Mouse (Mus musculus) stomach, embryonic 15.5 days (tissue): ENCODE results near the gene Chrnb2. TPM values are rescaled to one million over a fixed set of nuclear protein-coding genes. Genes with fewer than 3 reads are reported as not detected.

Experiments
- ATAC-seq: fragments of 200-750 bp; cut with Nextera tagmentation; 2 replicates; pipeline ENCODE4 v1.8.0; 2017; ENCODE audit warnings: low read depth, moderate number of reproducible peaks, moderate TSS enrichment; ENCODE audit not compliant: insufficient read depth, low FRiP score
- H3K27ac ChIP-seq: fragments of 300-500 bp; sonication (generic); 2 replicates; pipeline ENCODE4 v1.5.1; 2015; ENCODE audit warnings: mild to moderate bottlenecking, inconsistent platforms
- H3K27me3 ChIP-seq: fragments of 300-500 bp; sonication (generic); replicated peaks from 2 replicates; pipeline ENCODE4 v1.6.1; 2015; ENCODE audit warnings: inconsistent platforms
- H3K36me3 ChIP-seq: fragments of 300-500 bp; sonication (generic); 2 replicates; pipeline ENCODE4 v1.6.1; 2015; ENCODE audit warnings: inconsistent platforms
- H3K4me1 ChIP-seq: fragments of 300-500 bp; sonication (generic); 2 replicates; pipeline ENCODE4 v1.6.1; 2015; ENCODE audit warnings: inconsistent platforms
- H3K4me2 ChIP-seq: fragments of 300-500 bp; sonication (generic); 2 replicates; pipeline ENCODE4 v1.6.1; 2015; ENCODE audit warnings: mild to moderate bottlenecking, inconsistent platforms
- H3K4me3 ChIP-seq: fragments of 300-500 bp; sonication (generic); replicated peaks from 2 replicates; pipeline ENCODE4 v1.5.1; 2015; ENCODE audit warnings: inconsistent platforms
- H3K9ac ChIP-seq: fragments of 300-500 bp; sonication (generic); 2 replicates; pipeline ENCODE4 v1.6.1; 2015; ENCODE audit warnings: inconsistent platforms
- H3K9me3 ChIP-seq: fragments of 300-500 bp; sonication (generic); 2 replicates; pipeline ENCODE4 v1.6.1; 2016; ENCODE audit warnings: inconsistent platforms
- WGBS: fragments of 180-500 bp; shearing (Covaris S2); methylation state at CpG from one replicate; pipeline ENCODE4 v1.1.7; 2015; 5-methylcytosine and 5-hydroxymethylcytosine counted together
- polyA plus RNA-seq: library from polyadenylated mRNA; unstranded; fragments of >200 nt; fragmentation: Nextera tagmentation; extraction: Ambion mirVana; gene quantifications from 2 replicates; pipeline ENCODE4 v1.2.1, GENCODE M21; 2015

Gene Chrnb2
- polyA plus RNA-seq, 1 experiment from 2014 or later = 1.4 TPM

DNA sequence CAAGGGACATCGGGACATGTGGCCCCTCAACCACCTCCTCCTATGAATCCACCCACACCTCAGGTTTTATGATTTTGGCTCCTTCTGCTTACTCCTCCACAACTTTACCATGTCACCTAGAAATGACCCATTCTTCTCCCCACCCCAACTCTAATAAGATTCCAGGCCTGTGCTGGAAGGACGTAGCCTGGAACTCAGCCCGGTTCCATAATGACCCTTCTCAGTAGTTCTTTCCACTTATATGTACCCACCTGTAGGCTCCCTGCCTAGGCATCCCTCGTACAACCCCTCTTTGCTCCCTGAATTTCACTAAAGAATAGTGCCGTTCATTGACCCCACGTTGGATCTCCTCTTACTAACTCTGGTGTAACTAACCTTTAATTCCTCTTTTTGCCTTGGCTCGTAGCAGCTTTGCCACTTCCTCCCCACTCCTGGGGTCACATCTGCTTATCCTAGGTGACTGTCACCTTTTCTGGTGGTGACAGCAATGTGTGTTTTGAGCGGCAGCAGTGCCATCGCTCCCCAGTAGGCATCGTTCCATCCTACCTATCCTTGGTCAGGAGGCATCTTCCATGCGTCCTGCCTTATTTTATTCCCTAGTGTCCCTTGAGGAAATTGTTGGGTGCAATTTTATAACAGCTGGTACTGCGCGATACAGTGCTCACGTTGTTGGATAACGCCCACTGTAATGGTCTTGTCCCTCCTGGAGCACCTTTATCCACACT is 10.0 kb upstream of the Chrnb2 start:
- WGBS = 38% methylated on average over 15 of the region's 15 CpGs
- peak overlapping the region; percentile 98; the same call in 1 of the 2 replicates for H3K27ac ChIP-seq
- ATAC-seq = no peak
- peaks cover 26% of the 10 kb centered on the region for H3K4me1 ChIP-seq
- no peaks in the 10 kb centered on the region for H3K9me3 ChIP-seq
- peak overlapping the region; percentile 91 for H3K4me2 ChIP-seq
- H3K4me3 ChIP-seq = peak overlapping the region; percentile 99
- no peaks in the 10 kb centered on the region for H3K27me3 ChIP-seq
- H3K36me3 ChIP-seq = peaks cover 24% of the 10 kb centered on the region
- H3K9ac ChIP-seq = peak overlapping the region; percentile 100

DNA sequence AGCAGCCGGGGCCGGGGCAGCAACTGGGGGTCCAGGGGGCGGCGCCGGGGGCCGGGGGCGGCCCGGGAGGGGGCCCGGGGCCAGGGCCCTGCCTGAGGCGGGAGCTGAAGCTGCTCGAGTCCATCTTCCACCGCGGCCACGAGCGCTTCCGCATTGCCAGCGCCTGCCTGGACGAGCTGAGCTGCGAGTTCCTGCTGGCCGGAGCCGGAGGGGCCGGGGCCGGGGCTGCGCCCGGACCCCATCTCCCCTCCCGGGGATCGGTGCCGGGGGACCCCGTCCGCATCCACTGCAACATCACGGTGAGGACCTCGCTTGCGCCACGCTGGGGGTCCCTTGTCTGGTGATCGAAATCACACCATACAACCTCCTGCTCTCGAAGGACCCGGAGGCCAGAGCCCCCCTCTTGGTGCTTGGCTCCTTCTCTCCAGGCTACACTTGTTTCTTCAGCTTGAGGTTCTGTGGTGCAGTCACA is 9.3 kb upstream of the Chrnb2 start:
- H3K27me3 ChIP-seq = no peaks in the 10 kb centered on the region
- 0% methylated on average over 27 of the region's 37 CpGs for WGBS
- H3K4me3 ChIP-seq = peak overlapping the region; percentile 99
- H3K9ac ChIP-seq = peak overlapping the region; percentile 100
- ATAC-seq = 0 out of 2 replicates have a peak, but pooled peaks have one; percentile 0
- H3K4me2 ChIP-seq = peak overlapping the region; percentile 91
- H3K9me3 ChIP-seq = no peaks in the 10 kb centered on the region
- H3K36me3 ChIP-seq = peaks cover 17% of the 10 kb centered on the region; the same call in 1 of the 2 replicates
- peak overlapping the region; percentile 98 for H3K27ac ChIP-seq
- peaks cover 26% of the 10 kb centered on the region for H3K4me1 ChIP-seq

DNA sequence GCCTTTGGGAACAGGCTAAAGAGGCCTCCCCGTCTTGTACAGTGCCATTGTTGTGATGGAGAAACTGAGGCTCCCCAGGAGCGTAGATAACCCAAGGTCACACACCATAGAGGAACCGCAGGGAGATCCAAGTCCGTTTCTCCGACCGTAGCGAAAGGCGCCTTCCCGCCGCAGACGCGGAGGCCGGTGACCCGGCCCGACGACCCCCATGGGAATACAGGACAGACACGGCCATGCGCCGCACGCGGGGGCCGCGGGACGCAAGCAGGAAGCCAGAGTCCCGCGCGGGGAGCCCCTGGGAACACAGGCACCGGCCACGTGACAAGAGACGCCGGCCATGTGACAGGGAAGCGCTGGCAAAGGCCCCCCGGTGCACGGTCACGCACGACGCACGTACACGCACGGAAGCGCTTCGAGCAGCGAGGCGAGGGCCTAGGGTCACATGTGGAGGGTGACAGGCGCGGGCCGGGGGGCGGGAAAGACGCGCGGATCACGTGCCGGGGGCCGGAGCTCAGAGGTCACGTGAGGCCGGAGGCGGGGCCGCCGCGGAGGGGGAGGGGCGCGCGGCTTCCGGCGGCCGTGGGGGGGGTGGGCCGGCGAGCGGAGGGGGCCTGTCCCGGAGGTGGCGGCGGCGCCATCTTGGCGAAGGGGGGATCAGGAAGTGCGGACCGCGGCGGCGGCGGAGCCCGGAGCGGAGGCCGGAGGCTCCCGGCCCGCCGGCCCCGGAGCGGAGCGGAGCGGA is 8.7 kb upstream of the Chrnb2 start, which contains the start of gene Ube2q1:
Ube2q1 (plus strand) TSS at position 649 of the 742 bp plus-strand sequence.
- ATAC-seq = peak; percentile 92
- no peaks in the 10 kb centered on the region for H3K27me3 ChIP-seq
- H3K4me1 ChIP-seq = peaks cover 26% of the 10 kb centered on the region
- H3K9ac ChIP-seq = peak within 1 kb of the TSS; percentile 100
- WGBS = under 1% methylated on average over 76 of the region's 90 CpGs
- H3K9me3 ChIP-seq = no peaks in the 10 kb centered on the region
- peak within 1 kb of the TSS; percentile 98 for H3K27ac ChIP-seq
- H3K4me3 ChIP-seq = peak within 1 kb of the TSS; percentile 99
- peak within 1 kb of the TSS; percentile 91 for H3K4me2 ChIP-seq
- H3K36me3 ChIP-seq = peaks cover 12% of the 10 kb centered on the region; the same call in 1 of the 2 replicates

DNA sequence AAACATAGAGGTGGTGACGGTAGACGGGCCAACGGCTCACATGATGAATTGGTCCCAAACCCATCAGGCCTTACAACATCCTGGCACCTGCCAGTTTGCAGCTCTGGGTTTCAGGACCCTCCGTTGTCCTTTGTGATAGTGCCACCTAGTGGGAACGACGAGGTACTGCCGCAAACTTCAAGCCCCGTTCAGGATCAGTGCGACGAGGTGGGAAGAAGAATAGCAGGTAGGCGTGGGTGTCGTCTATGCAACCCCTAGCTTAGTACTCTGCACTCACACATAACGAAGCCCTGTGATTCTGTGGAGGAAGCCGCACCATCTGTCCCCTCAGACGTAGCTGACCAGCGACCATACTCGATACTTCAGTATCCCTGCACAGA is 8.1 kb upstream of the Chrnb2 start:
- H3K27ac ChIP-seq = peak overlapping the region; percentile 98
- no peaks in the 10 kb centered on the region for H3K27me3 ChIP-seq
- H3K4me2 ChIP-seq = peak overlapping the region; percentile 91
- peak overlapping the region; percentile 35 for H3K9ac ChIP-seq
- H3K36me3 ChIP-seq = 0 out of 2 replicates have a peak, but pooled peaks cover 11% of the 10 kb centered on the region
- peak overlapping the region; percentile 99 for H3K4me3 ChIP-seq
- H3K9me3 ChIP-seq = no peaks in the 10 kb centered on the region
- peak; percentile 54 for ATAC-seq
- WGBS = under 1% methylated on average over 17 of the region's 17 CpGs
- peaks cover 26% of the 10 kb centered on the region for H3K4me1 ChIP-seq

DNA sequence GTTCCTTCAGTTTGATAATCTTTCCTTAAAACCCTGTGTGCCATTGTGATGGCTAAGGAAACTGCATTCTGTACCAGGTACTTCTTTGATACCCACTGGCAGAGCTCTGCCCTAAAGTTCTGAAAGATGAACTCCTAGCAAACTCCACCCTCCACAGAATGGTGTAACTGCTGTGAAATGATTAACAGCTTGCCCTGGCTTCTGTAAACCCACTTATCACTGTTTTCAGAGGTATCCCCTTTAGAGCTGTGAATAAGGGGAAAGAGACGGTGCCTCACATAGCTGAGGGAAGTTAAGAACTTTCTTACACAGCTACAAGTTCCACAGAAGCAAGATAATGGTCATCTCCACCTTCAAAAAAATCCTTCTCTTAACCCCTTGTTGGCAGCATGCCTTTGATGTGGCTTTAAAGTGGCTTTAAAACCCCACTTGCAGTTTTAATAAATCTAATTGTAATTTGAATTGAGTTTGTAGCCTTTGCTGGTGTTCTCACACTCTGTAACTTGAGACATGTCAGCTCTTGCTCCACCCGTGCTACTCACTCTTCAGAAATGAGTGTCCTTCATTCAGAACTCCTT is 6.1 kb upstream of the Chrnb2 start:
- Histone ChIP-seq H3K4me2 (no peak overlapping the region), H3K4me1 (peaks cover 24% of the 10 kb centered on the region), H3K4me3 (no peak overlapping the region), H3K9me3 (no peaks in the 10 kb centered on the region), H3K27me3 (no peaks in the 10 kb centered on the region), H3K27ac (no peak overlapping the region), H3K9ac (no peak overlapping the region), H3K36me3 (no peaks in the 10 kb centered on the region)
- no peak for ATAC-seq
- 37% methylated on average over 2 of the region's 2 CpGs for WGBS

DNA sequence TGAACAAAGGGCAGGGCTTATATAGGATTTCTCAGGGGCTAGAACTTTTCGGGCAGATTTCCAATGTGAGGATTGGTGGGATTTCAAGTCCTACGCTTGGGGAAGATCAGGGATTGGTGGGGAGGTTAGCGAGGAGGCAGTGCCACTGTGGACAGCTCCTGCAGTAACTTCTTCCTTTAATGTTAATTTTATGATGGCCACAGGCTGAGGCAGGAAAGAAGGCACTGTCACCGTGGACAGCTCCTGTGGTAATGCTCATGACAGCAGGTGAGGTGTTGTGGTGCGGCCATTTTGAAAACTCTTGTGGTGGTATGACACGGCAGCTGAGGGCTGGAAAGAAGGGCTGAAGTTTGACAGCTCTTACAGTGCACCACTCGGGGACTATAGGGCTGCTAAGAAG is 5.2 kb upstream of the Chrnb2 start:
- Histone ChIP-seq H3K36me3 (no peaks in the 10 kb centered on the region), H3K9me3 (no peaks in the 10 kb centered on the region), H3K27ac (no peak overlapping the region), H3K4me1 (peaks cover 15% of the 10 kb centered on the region), H3K9ac (no peak overlapping the region), H3K4me3 (no peak overlapping the region), H3K27me3 (no peaks in the 10 kb centered on the region), H3K4me2 (no peak overlapping the region)
- WGBS = 63% methylated on average over 7 of the region's 7 CpGs
- ATAC-seq = no peak

DNA sequence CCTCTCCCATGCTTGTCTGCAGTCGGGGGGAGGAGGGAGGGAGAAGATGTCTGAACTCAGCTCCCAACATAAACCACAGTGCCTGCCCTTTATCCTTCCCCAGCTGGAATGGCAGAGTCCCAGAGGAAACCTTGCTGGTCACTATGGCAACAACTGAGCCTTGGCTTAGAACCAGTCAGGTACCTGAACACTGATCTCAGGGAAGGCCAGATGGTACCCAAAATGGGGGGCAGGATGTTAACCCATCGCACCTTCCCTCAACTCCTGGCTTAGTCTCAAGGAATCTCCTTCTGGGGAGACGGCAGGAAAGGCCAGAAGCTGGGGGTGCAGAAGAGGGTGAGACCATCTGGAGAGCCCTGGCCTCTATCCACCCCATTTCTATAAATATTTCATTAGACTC is 4.6 kb downstream of the Chrnb2 start:
- Histone ChIP-seq H3K27ac (no peak overlapping the region), H3K4me3 (no peak overlapping the region), H3K27me3 (0 out of 2 replicates have a peak, but pooled peaks cover 4% of the 10 kb centered on the region), H3K9ac (no peak overlapping the region), H3K9me3 (no peaks in the 10 kb centered on the region), H3K4me1 (peaks cover 6% of the 10 kb centered on the region; the same call in 1 of the 2 replicates), H3K36me3 (no peaks in the 10 kb centered on the region), H3K4me2 (no peak overlapping the region)
- no peak for ATAC-seq
- WGBS = 50% methylated on average over 3 of the region's 3 CpGs

DNA sequence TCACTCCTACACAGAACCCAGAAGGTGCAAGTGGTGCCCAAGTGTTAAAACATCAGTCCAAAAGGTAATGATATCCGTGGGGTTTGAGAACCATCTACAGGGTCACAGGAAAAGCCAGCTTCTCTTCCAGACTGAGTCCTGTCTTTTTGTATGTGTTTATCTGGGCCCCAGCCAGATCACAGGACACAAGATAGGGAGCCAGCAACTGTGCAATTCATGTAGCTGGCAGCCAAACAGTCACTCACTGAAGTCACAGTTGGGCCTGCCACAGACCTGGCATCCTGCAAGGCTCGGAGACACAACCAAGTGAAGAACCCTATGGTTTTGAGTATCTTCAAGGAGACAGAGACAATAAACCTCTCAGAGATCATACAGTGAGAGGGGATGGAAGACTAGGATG is 6.6 kb downstream of the Chrnb2 start:
- H3K9ac ChIP-seq = no peak overlapping the region
- H3K4me3 ChIP-seq = no peak overlapping the region
- H3K27ac ChIP-seq = no peak overlapping the region
- H3K27me3 ChIP-seq = 0 out of 2 replicates have a peak, but pooled peaks cover 4% of the 10 kb centered on the region
- 77% methylated on average over 2 of the region's 2 CpGs for WGBS
- no peak for ATAC-seq
- H3K4me1 ChIP-seq = no peaks in the 10 kb centered on the region
- H3K9me3 ChIP-seq = no peaks in the 10 kb centered on the region
- H3K4me2 ChIP-seq = no peak overlapping the region
- H3K36me3 ChIP-seq = no peaks in the 10 kb centered on the region

DNA sequence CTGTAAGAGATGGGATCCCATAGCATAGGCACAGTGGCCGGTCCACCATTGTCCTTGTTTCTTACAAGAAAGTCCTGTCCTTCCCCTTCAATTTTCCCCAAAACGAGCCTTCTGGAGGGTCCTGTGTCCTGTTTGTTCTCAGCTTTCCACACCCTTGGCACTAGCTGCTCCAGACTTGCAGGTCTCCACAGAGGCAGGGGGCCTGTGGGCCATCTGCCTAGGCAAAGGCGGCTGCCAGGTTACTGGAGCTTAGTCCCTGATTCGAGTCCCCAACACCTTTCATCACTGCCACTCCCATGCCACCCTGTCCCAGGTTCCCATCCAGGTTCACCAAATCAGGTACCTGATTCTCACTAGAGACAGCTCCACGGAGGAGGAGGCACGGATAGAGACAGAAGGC is 9.1 kb downstream of the Chrnb2 start:
- Histone ChIP-seq H3K4me1 (no peaks in the 10 kb centered on the region), H3K27ac (no peak overlapping the region), H3K9me3 (no peaks in the 10 kb centered on the region), H3K4me2 (no peak overlapping the region), H3K4me3 (no peak overlapping the region), H3K36me3 (no peaks in the 10 kb centered on the region), H3K9ac (no peak overlapping the region), H3K27me3 (no peaks in the 10 kb centered on the region)
- WGBS = 72% methylated on average over 6 of the region's 6 CpGs
- ATAC-seq = no peak

DNA sequence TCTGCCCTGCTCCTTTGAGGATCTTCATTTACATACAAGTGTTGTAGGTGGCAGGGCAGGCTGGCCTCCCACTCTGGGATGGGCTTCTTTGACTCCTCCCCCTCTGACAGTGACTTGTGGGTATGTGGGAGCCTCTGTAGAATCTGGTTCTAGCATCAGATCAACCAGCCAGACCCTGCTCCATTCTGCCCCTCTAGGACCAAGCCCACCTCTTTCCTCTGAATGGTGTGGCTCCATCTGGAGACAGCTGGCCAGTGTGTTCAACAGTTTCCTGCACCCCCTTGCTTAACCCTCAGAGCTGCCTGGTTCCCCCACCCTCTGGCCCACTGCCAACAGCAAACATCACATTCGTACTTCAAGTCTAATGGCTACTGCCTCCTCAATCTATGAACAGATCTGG is 12.1 kb downstream of the Chrnb2 start:
- H3K4me3 ChIP-seq = no peak overlapping the region
- H3K27ac ChIP-seq = no peak overlapping the region
- no peaks in the 10 kb centered on the region for H3K4me1 ChIP-seq
- ATAC-seq = 0 out of 2 replicates have a peak, but pooled peaks have one; percentile 27
- no peak overlapping the region for H3K4me2 ChIP-seq
- H3K9me3 ChIP-seq = no peaks in the 10 kb centered on the region
- peaks cover 11% of the 10 kb centered on the region; the same call in 1 of the 2 replicates for H3K36me3 ChIP-seq
- 11% methylated on average over 1 of the region's 1 CpGs for WGBS
- no peak overlapping the region for H3K9ac ChIP-seq
- no peaks in the 10 kb centered on the region for H3K27me3 ChIP-seq

DNA sequence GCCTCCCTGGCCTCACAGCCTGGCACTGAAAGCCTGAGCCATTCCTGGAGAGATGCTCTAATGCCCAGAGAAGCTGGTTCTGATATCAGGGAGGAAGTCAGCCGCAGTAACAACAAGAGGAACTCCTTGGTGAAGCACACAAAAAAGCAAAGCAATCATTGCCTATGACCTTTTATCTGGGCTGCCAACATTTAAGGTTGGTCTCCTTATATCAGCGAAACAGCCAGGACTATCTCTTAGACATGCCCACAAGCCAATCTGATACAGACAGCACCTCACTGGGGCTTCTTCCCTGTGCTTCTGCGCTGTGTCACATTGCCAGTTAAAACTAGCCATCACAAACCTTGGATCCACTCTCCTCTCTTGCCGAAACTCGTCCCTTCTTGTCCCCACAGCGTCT is 25.9 kb downstream of the Chrnb2 start:
- H3K9ac ChIP-seq = no peak overlapping the region
- no peak for ATAC-seq
- no peak overlapping the region for H3K4me2 ChIP-seq
- no peak overlapping the region for H3K4me3 ChIP-seq
- H3K27ac ChIP-seq = no peak overlapping the region
- 85% methylated on average over 6 of the region's 6 CpGs for WGBS
- H3K36me3 ChIP-seq = peaks cover 27% of the 10 kb centered on the region
- no peaks in the 10 kb centered on the region for H3K27me3 ChIP-seq
- H3K9me3 ChIP-seq = no peaks in the 10 kb centered on the region
- H3K4me1 ChIP-seq = no peaks in the 10 kb centered on the region
